Mouse (Mus musculus) embryo, embryonic 9.5 days (tissue): ENCODE measurements at regions not wholly inside any gene's neighbourhood (a gene's known extent, or its start where the extent isn't known, plus 50 kb on each side); places are given as distances from the start of the nearest gene placed in this dataset.

Experiments used
- DNase-seq: peaks from one replicate; pipeline ENCODE4 v3.0.0-alpha.2; 2017; ENCODE audit errors: extremely low spot score

- no peak for DNase-seq
Measured at GRCm38 (mm10) chr9:113305761-113306160, 402.3 kb downstream of the Pdcd6ip start.

- DNase-seq: no peak
Measured at GRCm38 (mm10) chr9:113302429-113302828, 405.6 kb downstream of the Pdcd6ip start.

- peak; percentile 19 for DNase-seq
Measured at GRCm38 (mm10) chr9:113300846-113301245, 407.2 kb downstream of the Pdcd6ip start.

- no peak for DNase-seq
Measured at GRCm38 (mm10) chr9:113299900-113300299, 408.2 kb downstream of the Pdcd6ip start.

- DNase-seq: no peak
Measured at GRCm38 (mm10) chr9:113295850-113296467, 412.1 kb downstream of the Pdcd6ip start.

- no peak for DNase-seq
Measured at GRCm38 (mm10) chr9:113287397-113287796, 420.7 kb downstream of the Pdcd6ip start.

- DNase-seq: no peak
Measured at GRCm38 (mm10) chr9:113283244-113283643, 424.8 kb downstream of the Pdcd6ip start.

- no peak for DNase-seq
Measured at GRCm38 (mm10) chr9:113270595-113270994, 437.5 kb downstream of the Pdcd6ip start.

- DNase-seq: no peak
Measured at GRCm38 (mm10) chr9:113267696-113268095, 440.4 kb downstream of the Pdcd6ip start.

GRCm38 (mm10) chr9:113263636-113264035, 444.4 kb downstream of the Pdcd6ip start:
- DNase-seq: no peak

GRCm38 (mm10) chr9:113260296-113260695, 447.8 kb downstream of the Pdcd6ip start:
- DNase-seq: no peak

- DNase-seq: no peak
Measured at GRCm38 (mm10) chr9:113258556-113258955, 449.5 kb downstream of the Pdcd6ip start.

GRCm38 (mm10) chr9:113248703-113249274, 459.3 kb downstream of the Pdcd6ip start:
- no peak for DNase-seq

- no peak for DNase-seq
Measured at GRCm38 (mm10) chr9:113247950-113248349, 460.1 kb downstream of the Pdcd6ip start.

GRCm38 (mm10) chr9:113243870-113244269, 464.2 kb downstream of the Pdcd6ip start:
- DNase-seq: no peak

GRCm38 (mm10) chr9:113233370-113233769, 474.7 kb downstream of the Pdcd6ip start:
- DNase-seq: no peak

GRCm38 (mm10) chr9:113229391-113229790, 478.7 kb downstream of the Pdcd6ip start:
- no peak for DNase-seq

GRCm38 (mm10) chr9:113213930-113214329, 494.1 kb downstream of the Pdcd6ip start:
- no peak for DNase-seq

GRCm38 (mm10) chr9:113212389-113212788, 495.7 kb downstream of the Pdcd6ip start:
- DNase-seq: no peak

- no peak for DNase-seq
Measured at GRCm38 (mm10) chr9:113208181-113208580, 499.9 kb downstream of the Pdcd6ip start.

GRCm38 (mm10) chr9:113199241-113199640, 508.8 kb downstream of the Pdcd6ip start:
- no peak for DNase-seq

GRCm38 (mm10) chr9:113195556-113195955, 512.5 kb downstream of the Pdcd6ip start:
- DNase-seq: no peak

- no peak for DNase-seq
Measured at GRCm38 (mm10) chr9:113192773-113193172, 515.3 kb downstream of the Pdcd6ip start.

GRCm38 (mm10) chr9:113191163-113191562, 516.9 kb downstream of the Pdcd6ip start:
- no peak for DNase-seq
